Mouse (Mus musculus) C3H10T1/2 (cell line): Measurements from ENCODE around the gene Agtr1b. TPM values are rescaled to one million over a fixed set of nuclear protein-coding genes. Genes with fewer than 3 reads are reported as not detected.

ENCODE experiments used
- polyA plus RNA-seq, 2 experiments: library from polyadenylated mRNA; unstranded; fragments of >200 nt; fragmentation: generic; extraction: Trizol; gene quantifications; one replicate each; pipeline ENCODE4 v1.2.1; 2012; ENCODE audit warnings: missing spikeins in 2 of 2

Gene Agtr1b
- polyA plus RNA-seq, result not detected

GRCm38 (mm10) chr3:20366558-20367522, at the start of gene Agtr1b:
Gene Agtr1b (minus strand): TSS chr3:20367177.

GRCm38 (mm10) chr3:20275633-20276032, 91.3 kb downstream of the Agtr1b start, which contains the start of gene Cpb1:
Gene Cpb1 (minus strand): TSS chr3:20275733.

Other genes starting within 250 kb of the Agtr1b start
- 10 to 100 TPM; 25.6 to 53.7 TPM for gene Gyg, start 211.9 kb downstream of the Agtr1b start, polyA plus RNA-seq
- gene Cpa3, start 125.0 kb downstream of the Agtr1b start, polyA plus RNA-seq, result not detected
- under 1 TPM in 1 of 2 experiments, not detected in 1; 0.04 TPM for gene Cpb1, start 91.4 kb downstream of the Agtr1b start, polyA plus RNA-seq